Mouse (Mus musculus) hindbrain, embryonic 12.5 days (tissue): ENCODE measurements around the gene Gtpbp4. TPM values are rescaled to one million over a fixed set of nuclear protein-coding genes. Genes with fewer than 3 reads are reported as not detected.
"Not testable (repeated sequence)": the region's sequence is repeated elsewhere in the genome, so short reads cannot be mapped to it uniquely, and the experiment has no call there.

Experiments used
- ATAC-seq: fragments of 200-750 bp; cut with Nextera tagmentation; 2 replicates; pipeline ENCODE4 v1.8.0; 2017; ENCODE audit warnings: moderate TSS enrichment; ENCODE audit not compliant: low FRiP score
- H3K27ac ChIP-seq: fragments of 300-500 bp; sonication (generic); 2 replicates; pipeline ENCODE4 v1.5.1; 2016; ENCODE audit warnings: mild to moderate bottlenecking
- H3K27me3 ChIP-seq: fragments of 300-500 bp; sonication (generic); 2 replicates; pipeline ENCODE4 v1.6.1; 2016; ENCODE audit warnings: mild to moderate bottlenecking
- H3K36me3 ChIP-seq: fragments of 300-500 bp; sonication (generic); 2 replicates; pipeline ENCODE4 v1.6.1; 2016; ENCODE audit warnings: mild to moderate bottlenecking
- H3K4me1 ChIP-seq: fragments of 300-500 bp; sonication (generic); 2 replicates; pipeline ENCODE4 v1.6.1; 2016
- H3K4me2 ChIP-seq: fragments of 300-500 bp; sonication (generic); replicated peaks from 2 replicates; pipeline ENCODE4 v1.6.1; 2016; ENCODE audit warnings: mild to moderate bottlenecking
- H3K4me3 ChIP-seq: fragments of 300-500 bp; sonication (generic); 2 replicates; pipeline ENCODE4 v1.5.1; 2016; ENCODE audit warnings: mild to moderate bottlenecking
- H3K9ac ChIP-seq: fragments of 300-500 bp; sonication (generic); 2 replicates; pipeline ENCODE4 v1.6.1; 2016; ENCODE audit warnings: mild to moderate bottlenecking, moderate library complexity
- H3K9me3 ChIP-seq: fragments of 300-500 bp; sonication (generic); replicated peaks from 2 replicates; pipeline ENCODE4 v1.6.1; 2016; ENCODE audit warnings: mild to moderate bottlenecking
- WGBS: fragments of 180-500 bp; shearing (Covaris S2); methylation state at CpG from one replicate; pipeline ENCODE4 v1.1.7; 2016; 5-methylcytosine and 5-hydroxymethylcytosine counted together
- polyA plus RNA-seq: library from polyadenylated mRNA; unstranded; fragments of >200 nt; fragmentation: Nextera tagmentation; extraction: Ambion mirVana; gene quantifications from 2 replicates; pipeline ENCODE4 v1.2.1, GENCODE M21; 2016

The Gtpbp4 gene
- polyA plus RNA-seq, 1 experiment from 2014 or later: 79.1 TPM

DNA sequence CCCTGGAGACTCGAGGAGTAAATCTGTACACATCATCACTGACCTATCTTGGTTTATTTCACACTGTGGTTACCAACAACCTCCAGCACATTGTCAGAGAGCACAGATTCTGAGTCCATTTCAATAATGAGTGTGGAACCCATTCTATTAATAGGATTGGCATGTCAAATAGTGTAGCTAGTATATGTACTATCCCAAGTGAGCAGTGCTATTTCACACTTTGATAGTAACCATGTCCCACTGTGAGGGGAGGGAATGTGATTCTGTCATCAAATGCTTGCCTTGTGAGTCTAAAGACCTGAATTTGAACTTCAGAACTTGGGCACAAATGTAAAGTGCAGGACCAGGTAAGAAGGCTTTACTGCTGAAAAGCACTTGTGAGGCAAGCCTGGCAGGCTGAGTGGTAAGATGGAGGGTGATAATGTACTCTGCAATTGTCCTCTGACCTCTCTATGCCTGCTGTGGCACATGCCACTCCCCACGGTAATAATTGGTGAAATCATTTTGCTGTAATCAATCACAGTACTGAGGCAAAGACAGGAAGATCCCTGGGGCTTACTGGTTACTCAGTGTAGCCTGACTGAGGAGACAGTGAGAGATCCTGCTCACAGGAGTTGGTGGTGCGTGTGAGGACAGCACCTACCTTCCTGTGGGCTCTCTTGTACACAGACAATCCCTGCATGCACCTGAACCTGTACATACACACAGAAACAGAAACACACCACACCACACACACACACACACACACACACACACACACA lies 34.6 kb downstream of the Gtpbp4 start:
- not testable (repeated sequence) for H3K36me3 ChIP-seq, ATAC-seq

DNA sequence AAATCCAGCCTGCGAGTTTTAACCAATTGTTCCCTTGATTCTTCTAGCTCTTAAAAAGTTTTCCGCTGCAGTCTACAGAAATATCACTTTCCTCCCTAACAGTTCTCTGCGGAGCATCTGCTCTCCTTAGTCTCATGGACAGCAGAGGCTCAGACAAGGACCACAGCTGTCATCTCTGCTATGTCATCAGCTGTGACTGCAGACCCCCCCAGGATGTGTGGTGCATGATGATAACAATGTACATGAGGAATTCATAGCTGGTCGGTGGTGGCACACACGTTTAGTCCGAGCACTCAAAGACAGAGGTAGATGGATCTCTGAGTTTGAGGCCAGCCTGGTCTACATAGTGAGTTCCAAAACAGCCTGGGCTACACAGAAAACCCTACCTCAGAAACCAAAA lies 36.3 kb downstream of the Gtpbp4 start:
- H3K4me3 ChIP-seq, ATAC-seq, H3K9ac ChIP-seq, H3K36me3 ChIP-seq, H3K27me3 ChIP-seq, H3K9me3 ChIP-seq, H3K4me1 ChIP-seq, H3K27ac ChIP-seq, H3K4me2 ChIP-seq: not testable (repeated sequence)
- 91% methylated on average over 5 of the region's 6 CpGs for WGBS

More for the DNA sequence above, 34.6 kb downstream of the Gtpbp4 start:
- not testable (repeated sequence) for H3K27ac ChIP-seq, H3K4me2 ChIP-seq, H3K4me3 ChIP-seq, H3K9ac ChIP-seq, H3K9me3 ChIP-seq, H3K4me1 ChIP-seq, H3K27me3 ChIP-seq
- WGBS: 61% methylated on average over 3 of the region's 3 CpGs

DNA sequence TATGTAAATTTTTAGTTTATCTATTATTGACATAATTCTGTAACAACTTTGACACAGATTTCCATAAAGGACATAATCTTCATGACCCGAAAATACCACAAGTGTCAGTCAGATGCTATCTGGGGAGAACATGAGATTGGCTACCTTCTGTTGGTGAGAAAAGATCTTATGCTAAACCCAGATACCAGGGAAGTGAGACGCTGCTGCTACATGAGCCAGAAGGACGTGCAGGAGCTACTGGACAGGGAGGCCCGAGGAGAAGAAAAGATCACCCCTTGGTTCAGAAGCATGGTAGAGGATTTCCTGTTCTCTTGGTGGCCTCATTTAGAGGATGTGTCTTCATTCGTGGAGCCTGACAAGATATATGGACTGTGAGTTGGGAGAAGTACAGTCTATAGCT lies 36.8 kb downstream of the Gtpbp4 start:
- WGBS: 92% methylated on average over 1 of the region's 5 CpGs
- H3K4me2 ChIP-seq, H3K4me3 ChIP-seq, H3K9me3 ChIP-seq, H3K27ac ChIP-seq, H3K27me3 ChIP-seq, H3K4me1 ChIP-seq, H3K36me3 ChIP-seq, ATAC-seq, H3K9ac ChIP-seq: not testable (repeated sequence)

DNA sequence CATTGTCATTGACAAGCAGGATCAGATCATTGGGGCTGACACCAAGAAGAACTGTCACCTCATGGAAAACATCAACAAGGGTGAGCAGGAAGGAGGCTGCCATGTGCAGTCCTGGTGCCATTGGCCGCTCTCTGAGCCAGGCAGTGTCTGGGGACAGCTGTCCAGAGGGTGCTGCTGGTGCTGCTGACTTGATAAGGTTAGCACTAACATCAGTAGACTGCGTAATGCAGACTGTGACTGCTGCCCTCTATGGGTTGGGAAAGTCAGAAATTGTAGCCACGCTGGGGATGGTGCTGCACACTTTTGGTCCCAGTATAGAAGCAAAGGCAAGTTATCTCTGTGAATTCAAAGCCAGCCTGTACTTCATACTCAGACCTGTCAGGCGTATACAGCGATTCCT lies 39.0 kb downstream of the Gtpbp4 start:
- H3K27ac ChIP-seq, H3K9me3 ChIP-seq, H3K9ac ChIP-seq, H3K27me3 ChIP-seq, H3K4me2 ChIP-seq, ATAC-seq, H3K4me1 ChIP-seq, H3K4me3 ChIP-seq, H3K36me3 ChIP-seq: not testable (repeated sequence)
- no CpG with 5 or more reads among the region's 5 CpGs for WGBS

DNA sequence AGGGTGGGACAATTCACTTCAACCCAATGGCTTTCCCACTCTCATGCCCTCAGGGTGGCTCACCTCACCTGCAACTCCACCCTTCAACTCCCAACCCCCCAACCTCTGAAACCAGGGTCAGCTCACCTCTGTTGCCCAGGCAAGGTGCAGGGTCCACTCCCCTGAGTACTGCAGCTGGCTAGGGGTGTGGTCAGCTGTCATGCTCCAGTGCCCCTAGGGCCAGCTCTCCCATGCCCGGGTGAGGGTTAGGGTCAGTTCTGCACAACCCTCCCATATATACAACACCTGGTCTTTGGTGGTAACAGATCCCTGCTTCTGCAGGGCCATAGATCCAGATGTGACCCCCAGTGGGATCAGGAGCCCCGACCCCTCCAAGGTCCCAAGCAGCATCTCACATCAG lies 40.8 kb downstream of the Gtpbp4 start:
- H3K4me1 ChIP-seq, H3K27ac ChIP-seq, H3K9me3 ChIP-seq, H3K36me3 ChIP-seq, H3K4me2 ChIP-seq, H3K27me3 ChIP-seq, ATAC-seq, H3K4me3 ChIP-seq, H3K9ac ChIP-seq: not testable (repeated sequence)
- WGBS: 68% methylated on average over 1 of the region's 2 CpGs

DNA sequence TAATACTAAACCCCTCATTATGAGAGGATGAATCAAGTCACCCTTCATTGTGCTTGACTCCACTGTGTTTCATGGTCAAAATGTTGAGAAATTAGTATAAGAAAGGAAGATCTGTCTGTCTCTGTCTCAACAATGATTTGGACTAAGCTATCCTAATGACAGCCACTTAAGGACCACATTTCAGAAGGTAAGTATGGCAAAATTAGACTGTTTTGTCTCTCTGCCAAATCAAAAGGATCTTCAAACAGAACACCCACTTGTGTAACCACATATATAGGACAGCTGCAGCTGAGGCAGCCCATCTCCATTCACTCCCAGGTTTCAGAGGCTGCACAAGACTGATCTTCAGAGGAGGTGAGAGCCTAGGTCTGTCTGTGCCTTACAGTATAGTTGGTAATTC lies 43.3 kb downstream of the Gtpbp4 start, which contains the start of gene Idi2:
TSS of gene Idi2 (plus strand) at position 301 of the 400 bp plus-strand sequence.
- H3K9ac ChIP-seq, H3K36me3 ChIP-seq, H3K9me3 ChIP-seq, H3K4me1 ChIP-seq, H3K4me2 ChIP-seq, H3K4me3 ChIP-seq, H3K27ac ChIP-seq, ATAC-seq, H3K27me3 ChIP-seq: not testable (repeated sequence)

DNA sequence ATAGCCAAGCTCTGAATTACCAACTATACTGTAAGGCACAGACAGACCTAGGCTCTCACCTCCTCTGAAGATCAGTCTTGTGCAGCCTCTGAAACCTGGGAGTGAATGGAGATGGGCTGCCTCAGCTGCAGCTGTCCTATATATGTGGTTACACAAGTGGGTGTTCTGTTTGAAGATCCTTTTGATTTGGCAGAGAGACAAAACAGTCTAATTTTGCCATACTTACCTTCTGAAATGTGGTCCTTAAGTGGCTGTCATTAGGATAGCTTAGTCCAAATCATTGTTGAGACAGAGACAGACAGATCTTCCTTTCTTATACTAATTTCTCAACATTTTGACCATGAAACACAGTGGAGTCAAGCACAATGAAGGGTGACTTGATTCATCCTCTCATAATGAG lies 47.8 kb downstream of the Gtpbp4 start, which contains the start of gene Gm9745:
TSS of gene Gm9745 (minus strand) at position 101 of the 400 bp plus-strand sequence.
- not testable (repeated sequence) for H3K27me3 ChIP-seq, H3K4me2 ChIP-seq, H3K9ac ChIP-seq, H3K36me3 ChIP-seq, H3K9me3 ChIP-seq, H3K27ac ChIP-seq, H3K4me1 ChIP-seq, ATAC-seq, H3K4me3 ChIP-seq

DNA sequence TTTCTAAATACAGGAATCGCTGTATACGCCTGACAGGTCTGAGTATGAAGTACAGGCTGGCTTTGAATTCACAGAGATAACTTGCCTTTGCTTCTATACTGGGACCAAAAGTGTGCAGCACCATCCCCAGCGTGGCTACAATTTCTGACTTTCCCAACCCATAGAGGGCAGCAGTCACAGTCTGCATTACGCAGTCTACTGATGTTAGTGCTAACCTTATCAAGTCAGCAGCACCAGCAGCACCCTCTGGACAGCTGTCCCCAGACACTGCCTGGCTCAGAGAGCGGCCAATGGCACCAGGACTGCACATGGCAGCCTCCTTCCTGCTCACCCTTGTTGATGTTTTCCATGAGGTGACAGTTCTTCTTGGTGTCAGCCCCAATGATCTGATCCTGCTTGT lies 52.1 kb downstream of the Gtpbp4 start:
- not testable (repeated sequence) for H3K27me3 ChIP-seq, H3K36me3 ChIP-seq, H3K4me1 ChIP-seq, H3K9me3 ChIP-seq, H3K4me3 ChIP-seq, ATAC-seq, H3K9ac ChIP-seq, H3K4me2 ChIP-seq, H3K27ac ChIP-seq
- WGBS: no CpG with 5 or more reads among the region's 5 CpGs

DNA sequence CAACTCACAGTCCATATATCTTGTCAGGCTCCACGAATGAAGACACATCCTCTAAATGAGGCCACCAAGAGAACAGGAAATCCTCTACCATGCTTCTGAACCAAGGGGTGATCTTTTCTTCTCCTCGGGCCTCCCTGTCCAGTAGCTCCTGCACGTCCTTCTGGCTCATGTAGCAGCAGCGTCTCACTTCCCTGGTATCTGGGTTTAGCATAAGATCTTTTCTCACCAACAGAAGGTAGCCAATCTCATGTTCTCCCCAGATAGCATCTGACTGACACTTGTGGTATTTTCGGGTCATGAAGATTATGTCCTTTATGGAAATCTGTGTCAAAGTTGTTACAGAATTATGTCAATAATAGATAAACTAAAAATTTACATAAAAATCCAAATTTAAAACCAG lies 54.2 kb downstream of the Gtpbp4 start:
- not testable (repeated sequence) for H3K27me3 ChIP-seq, H3K36me3 ChIP-seq, H3K4me3 ChIP-seq, H3K27ac ChIP-seq, H3K4me2 ChIP-seq, H3K9me3 ChIP-seq, ATAC-seq, H3K9ac ChIP-seq, H3K4me1 ChIP-seq
- WGBS: 67% methylated on average over 1 of the region's 5 CpGs

DNA sequence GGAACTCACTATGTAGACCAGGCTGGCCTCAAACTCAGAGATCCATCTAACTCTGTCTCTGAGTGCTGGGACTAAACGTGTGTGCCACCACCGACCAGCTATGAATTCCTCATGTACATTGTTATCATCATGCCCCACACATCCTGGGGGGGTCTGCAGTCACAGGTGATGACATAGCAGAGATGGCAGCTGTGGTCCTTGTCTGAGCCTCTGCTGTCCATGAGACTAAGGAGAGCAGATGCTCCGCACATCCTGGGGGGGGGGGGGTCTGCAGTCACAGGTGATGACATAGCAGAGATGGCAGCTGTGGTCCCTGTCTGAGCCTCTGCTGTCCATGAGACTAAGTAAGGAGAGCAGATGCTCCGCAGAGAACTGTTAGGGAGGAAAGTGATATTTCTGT lies 54.8 kb downstream of the Gtpbp4 start:
- not testable (repeated sequence) for H3K36me3 ChIP-seq, H3K9me3 ChIP-seq, H3K4me3 ChIP-seq, ATAC-seq, H3K9ac ChIP-seq, H3K27me3 ChIP-seq, H3K4me1 ChIP-seq, H3K4me2 ChIP-seq, H3K27ac ChIP-seq
- 87% methylated on average over 4 of the region's 4 CpGs for WGBS

DNA sequence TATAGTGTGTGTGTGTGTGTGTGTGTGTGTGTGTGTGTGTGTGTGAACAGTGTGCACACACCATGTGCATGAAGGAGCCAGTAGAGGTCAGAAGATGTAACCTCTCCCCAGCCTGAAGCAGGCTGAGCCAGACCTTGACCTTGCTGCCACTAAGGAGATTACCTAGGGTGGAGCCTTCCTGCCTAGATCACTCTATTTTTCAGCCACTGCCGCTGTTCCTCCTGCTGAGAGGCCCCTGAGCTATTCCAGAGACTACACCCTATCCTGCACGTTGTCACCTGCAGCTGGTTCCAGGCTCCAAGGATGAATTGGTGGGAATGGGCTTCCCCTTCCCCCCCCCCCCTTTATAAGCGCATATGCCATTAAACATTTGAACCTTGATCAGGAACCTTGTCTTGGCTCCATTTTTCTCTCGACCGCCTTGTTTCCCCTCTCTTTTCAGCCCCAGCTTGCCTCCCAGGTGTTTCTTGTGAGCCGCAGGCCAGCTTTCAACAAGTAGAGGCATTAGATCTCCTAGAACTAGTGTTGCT lies 58.2 kb downstream of the Gtpbp4 start:
- H3K9ac ChIP-seq, H3K27me3 ChIP-seq: not testable (repeated sequence)
- WGBS: 84% methylated on average over 6 of the region's 6 CpGs

DNA sequence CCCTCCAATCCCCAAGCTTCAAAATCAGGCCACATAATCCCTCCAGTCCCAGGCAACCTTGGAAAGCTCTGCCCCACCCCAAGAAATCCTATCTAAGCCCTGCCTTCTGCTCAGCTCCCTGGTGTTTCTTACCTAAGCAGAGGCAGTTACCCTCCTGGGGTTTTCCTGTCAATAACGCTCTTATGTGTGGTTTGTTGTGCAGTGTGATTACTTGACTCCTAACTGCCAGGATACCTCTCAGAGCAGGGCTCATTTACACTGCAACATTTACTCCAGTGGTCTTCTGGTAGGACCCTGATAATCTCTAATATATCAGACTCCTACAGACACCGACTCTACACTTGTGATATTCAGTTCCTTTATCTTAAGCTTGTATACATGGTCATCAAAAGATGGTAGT lies 62.4 kb downstream of the Gtpbp4 start:
- H3K27ac ChIP-seq: no peak overlapping the region
- H3K27me3 ChIP-seq: no peaks in the 10 kb centered on the region
- no peaks in the 10 kb centered on the region for H3K36me3 ChIP-seq
- H3K4me2 ChIP-seq: no peak overlapping the region
- H3K4me1 ChIP-seq: no peaks in the 10 kb centered on the region
- H3K4me3 ChIP-seq: no peak overlapping the region
- H3K9ac ChIP-seq: no peak overlapping the region
- no peaks in the 10 kb centered on the region for H3K9me3 ChIP-seq
- 70% methylated on average over 2 of the region's 2 CpGs for WGBS
- ATAC-seq: no peak

More for the DNA sequence above, 58.2 kb downstream of the Gtpbp4 start:
- H3K9me3 ChIP-seq, ATAC-seq, H3K27ac ChIP-seq, H3K4me1 ChIP-seq, H3K4me3 ChIP-seq, H3K36me3 ChIP-seq, H3K4me2 ChIP-seq: not testable (repeated sequence)
